In the genomic region with DNA sequence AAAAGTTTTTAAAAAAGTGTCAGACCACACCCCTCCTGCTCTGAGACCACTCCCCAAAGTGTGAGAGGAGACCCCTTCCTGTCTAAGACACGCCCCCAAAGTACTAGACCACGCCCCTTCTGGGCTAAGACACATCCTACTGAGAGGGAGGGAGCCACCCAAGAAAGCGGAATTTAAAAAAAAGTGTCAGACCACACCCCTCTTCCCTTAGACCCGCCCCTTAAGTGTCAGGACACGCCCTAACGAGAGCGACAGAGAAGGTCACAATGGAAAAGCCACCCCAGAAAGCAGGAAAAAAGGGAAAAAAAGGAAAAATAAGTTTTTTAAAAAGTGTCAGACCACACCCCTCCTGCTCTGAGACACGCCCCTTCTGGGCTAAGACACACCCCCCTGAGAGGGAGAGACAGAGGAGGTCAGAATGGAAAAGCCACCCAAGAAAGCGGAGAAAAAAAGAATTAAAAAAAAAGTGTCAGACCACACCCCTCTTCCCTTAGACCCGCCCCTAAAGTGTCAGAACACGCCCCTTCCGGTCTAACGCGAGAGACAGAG, we compare ENCODE assay signal across 10 mouse cellular contexts. TPM values are rescaled to one million over a fixed set of nuclear protein-coding genes. Genes with fewer than 3 reads are reported as not detected.
DNase-seq lines count a peak whose midpoint lies in the region; ATAC-seq and TF ChIP-seq lines count a peak whose summit lies in the region.
"Had no signal": no experiment of that assay in that cellular context is flagged by ENCODE, and none has a peak within 500 bp of the region (broad histone marks: within the 10 kb centered on the region; RNA-seq: fewer than 3 reads in every experiment).

No protein-coding gene starts in this region.

- H3K4me2 ChIP-seq in limb, embryonic 11.5 days (ENCODE audit: low read depth, severe bottlenecking): no peak overlapping the region
- H3K4me2 ChIP-seq: embryonic facial prominence, embryonic 12.5 days; midbrain, embryonic 12.5 days had no signal

- peak; percentile 55 for DNase-seq in layer of hippocampus, adult 11-12 months (ENCODE audit: low spot score)
- DNase-seq in layer of hippocampus, postnatal 36 days: no peak
- DNase-seq in G1E (ENCODE audit: low spot score): peak; percentile 78
- DNase-seq in cerebellum, postnatal 10 days: peak; percentile 56 to 71
- DNase-seq in gonadal fat pad, adult 2 months (ENCODE audit: low read depth): peak; percentile 38
- peak; percentile 81 for DNase-seq in limb, embryonic 11.5 days (ENCODE audit: low spot score)
- DNase-seq in ovary, adult 18-20 months (ENCODE audit: low spot score): peak; percentile 74
- DNase-seq in thymus, postnatal 4 days: peak; percentile 66

- H3K27ac ChIP-seq in limb, embryonic 11.5 days (replicated peaks; ENCODE audit: low read depth, low read length): no peak overlapping the region
- H3K27ac ChIP-seq: embryonic facial prominence, embryonic 12.5 days; midbrain, embryonic 12.5 days had no signal

- peaks cover 9% of the 10 kb centered on the region for H3K4me1 ChIP-seq in G1E (ENCODE audit: insufficient read depth, low read depth, low read length)
- H3K4me1 ChIP-seq in limb, embryonic 11.5 days (ENCODE audit: control insufficient read depth, insufficient read depth, low read length): no peaks in the 10 kb centered on the region
- H3K4me1 ChIP-seq: embryonic facial prominence, embryonic 12.5 days; midbrain, embryonic 12.5 days had no signal

- H3K9ac ChIP-seq in limb, embryonic 11.5 days (ENCODE audit: low read length): no peak overlapping the region
- H3K9ac ChIP-seq: embryonic facial prominence, embryonic 12.5 days; midbrain, embryonic 12.5 days had no signal

- TF ChIP-seq CTCF in G1E (IDR thresholded peaks at IDR 0.05; ENCODE audit: low read depth, low read length): no peak

- peak; percentile 23 for ATAC-seq in G1E (ENCODE audit: extremely low read depth, insufficient number of reproducible peaks, low FRiP score, poor library complexity, severe bottlenecking)
- ATAC-seq in limb, embryonic 11.5 days (ENCODE audit: insufficient number of reproducible peaks, low FRiP score, low TSS enrichment, low read depth): peak; percentile 12; the same call in 1 of the 2 replicates

- peaks cover 4% of the 10 kb centered on the region; the same call in 1 of the 2 replicates for H3K27me3 ChIP-seq in G1E (ENCODE audit: insufficient read depth, low read length)
- no peaks in the 10 kb centered on the region for H3K27me3 ChIP-seq in limb, embryonic 11.5 days (ENCODE audit: control insufficient read depth, insufficient read depth, low read length)
- H3K27me3 ChIP-seq: embryonic facial prominence, embryonic 12.5 days; midbrain, embryonic 12.5 days had no signal

- H3K4me3 ChIP-seq in G1E (ENCODE audit: low read depth, low read length): no peak overlapping the region
- H3K4me3 ChIP-seq in limb, embryonic 11.5 days (ENCODE audit: low read depth, low read length): no peak overlapping the region
- H3K4me3 ChIP-seq: embryonic facial prominence, embryonic 12.5 days; midbrain, embryonic 12.5 days had no signal

- peaks cover 45% of the 10 kb centered on the region for H3K36me3 ChIP-seq in G1E (replicated peaks)
- peaks cover 44% of the 10 kb centered on the region for H3K36me3 ChIP-seq in limb, embryonic 11.5 days (ENCODE audit: control insufficient read depth, insufficient read depth, low read length)

- H3K9me3 ChIP-seq in G1E (replicated peaks): peaks cover 32% of the 10 kb centered on the region
- H3K9me3 ChIP-seq in limb, embryonic 11.5 days (ENCODE audit: control insufficient read depth, low read length): peaks cover 48% of the 10 kb centered on the region

- 49% methylated on average over 14 of the region's 14 CpGs for WGBS in limb, embryonic 11.5 days

RNA-seq across cellular contexts. Expression of a gene that starts 14.5 kb away (rescaled TPM):
- not detected for total RNA-seq in layer of hippocampus, postnatal 36 days (2021)
- not detected in 2 replicates for total RNA-seq in G1E (2014; fragmentation: Nextera tagmentation)
- not detected in 2 replicates for total RNA-seq in G1E (2017)
- polyA plus RNA-seq in G1E (2012): not detected in 2 replicates
- polyA plus RNA-seq in gonadal fat pad, adult 2 months (2012; rRNA removed): not detected in 2 replicates
- polyA plus RNA-seq in limb, embryonic 11.5 days (2014; fragmentation: Nextera tagmentation; extraction: Ambion mirVana): not detected in 2 replicates
- polyA plus RNA-seq: embryonic facial prominence, embryonic 12.5 days; midbrain, embryonic 12.5 days had no signal

RNA-seq across cellular contexts. Expression of a gene that starts 44.5 kb away (rescaled TPM):
- not detected for total RNA-seq in layer of hippocampus, postnatal 36 days (2021)
- not detected in 2 replicates for total RNA-seq in G1E (2014; fragmentation: Nextera tagmentation)
- total RNA-seq in G1E (2017): not detected in 2 replicates
- polyA plus RNA-seq in G1E (2012): not detected in 2 replicates
- not detected in 2 replicates for polyA plus RNA-seq in gonadal fat pad, adult 2 months (2012; rRNA removed)
- not detected in 2 replicates for polyA plus RNA-seq in limb, embryonic 11.5 days (2014; fragmentation: Nextera tagmentation; extraction: Ambion mirVana)
- polyA plus RNA-seq: embryonic facial prominence, embryonic 12.5 days; midbrain, embryonic 12.5 days had no signal

Comparison
In these comparisons a context has a peak if more than half of its experiments do, and no peak if none do; other contexts are left out.
1. DNase-seq: peak in layer of hippocampus, adult 11-12 months (single experiment), G1E (single experiment), cerebellum, postnatal 10 days (2 of 2), gonadal fat pad, adult 2 months (single experiment), limb, embryonic 11.5 days (single experiment), ovary, adult 18-20 months (single experiment) and thymus, postnatal 4 days (single experiment); none in layer of hippocampus, postnatal 36 days (0 of 2).